Mouse (Mus musculus) left cerebral cortex, postnatal 36 days (tissue): Measurements from ENCODE around the gene Itgb7. TPM values are rescaled to one million over a fixed set of nuclear protein-coding genes. Genes with fewer than 3 reads are reported as not detected.
"Not testable (repeated sequence)": the region's sequence is repeated elsewhere in the genome, so short reads cannot be mapped to it uniquely, and the experiment has no call there.

Experiments
- DNase-seq, 2 experiments: peaks; one replicate each; pipeline ENCODE4 v3.0.0; 2021 to 2022; ENCODE audit warnings: low spot score in 2 of 2, mixed read lengths in 1 of 2
- intact Hi-C: fragments of 180-260 bp; cut with DNase I; formaldehyde crosslinking; loops from one replicate; pipeline ENCODE4 v1.15.1; 2025
- total RNA-seq, 2 experiments: library from RNA; stranded (reverse); gene quantifications; 2 replicates each; pipeline ENCODE4 v1.2.3; 2021

Itgb7 gene
- total RNA-seq, 2 experiments from 2014 or later, result 1.1 to 1.5 TPM

GRCm38 (mm10) chr15:102233896-102234295, 2.2 kb upstream of the Itgb7 start:
- intact Hi-C loops, result no loop called here
- DNase-seq, result no peak

GRCm38 (mm10) chr15:102232764-102233163, 1.0 kb upstream of the Itgb7 start:
- intact Hi-C loops, result no loop called here
- no peak for DNase-seq

GRCm38 (mm10) chr15:102230408-102231321, 1.1 kb downstream of the Itgb7 start:
- no peak for DNase-seq
- intact Hi-C loops, result no loop called here

- not testable (repeated sequence) for DNase-seq
- intact Hi-C loops, result loop anchor here (2.0 kb wide), 1 partner anchor 47 kb away; no protein-coding TSS in a partner anchor
These were observed 6.1 kb downstream of the Itgb7 start for GRCm38 (mm10) chr15:102225619-102226018.

GRCm38 (mm10) chr15:102224992-102225617, 6.6 kb downstream of the Itgb7 start:
- intact Hi-C loops, result loop anchor here (2.0 kb wide), 1 partner anchor 46 kb away; no protein-coding TSS in a partner anchor
- no peak for DNase-seq

GRCm38 (mm10) chr15:102224186-102224991, 7.4 kb downstream of the Itgb7 start:
- DNase-seq, result peak; percentile 78 to 81
- intact Hi-C loops, result loop anchor here (2.0 kb wide), 1 partner anchor 46 kb away; no protein-coding TSS in a partner anchor

GRCm38 (mm10) chr15:102222386-102222785, 9.4 kb downstream of the Itgb7 start:
- no peak for DNase-seq
- intact Hi-C loops, result no loop called here

- intact Hi-C loops, result no loop called here
- DNase-seq, result no peak
These were observed 14.4 kb downstream of the Itgb7 start for GRCm38 (mm10) chr15:102217325-102217724.

- DNase-seq, result no peak
- intact Hi-C loops, result no loop called here
These were observed 15.1 kb downstream of the Itgb7 start for GRCm38 (mm10) chr15:102216459-102217228.

- no peak for DNase-seq
- intact Hi-C loops, result no loop called here
These were observed 16.1 kb downstream of the Itgb7 start for GRCm38 (mm10) chr15:102215624-102216023.

GRCm38 (mm10) chr15:102214132-102214531, 17.6 kb downstream of the Itgb7 start:
- intact Hi-C loops, result no loop called here
- DNase-seq, result no peak

- intact Hi-C loops, result no loop called here
- DNase-seq, result no peak
These were observed 19.8 kb downstream of the Itgb7 start for GRCm38 (mm10) chr15:102211895-102212294.

GRCm38 (mm10) chr15:102210816-102211215, 20.9 kb downstream of the Itgb7 start:
- intact Hi-C loops, result no loop called here
- no peak for DNase-seq

- no peak for DNase-seq
- intact Hi-C loops, result no loop called here
These were observed 22.6 kb downstream of the Itgb7 start for GRCm38 (mm10) chr15:102209114-102209513.

GRCm38 (mm10) chr15:102208092-102208561, 23.6 kb downstream of the Itgb7 start:
- intact Hi-C loops, result no loop called here
- DNase-seq, result no peak

GRCm38 (mm10) chr15:102207351-102207750, 24.4 kb downstream of the Itgb7 start:
- intact Hi-C loops, result no loop called here
- DNase-seq, result no peak

GRCm38 (mm10) chr15:102205779-102206178, 26.0 kb downstream of the Itgb7 start:
- intact Hi-C loops, result no loop called here

GRCm38 (mm10) chr15:102204674-102205505, 26.9 kb downstream of the Itgb7 start, which contains the start of gene Csad:
Gene Csad (minus strand): TSS chr15:102204724.
- no peak for DNase-seq
- intact Hi-C loops, result no loop called here

More at GRCm38 (mm10) chr15:102205779-102206178, 26.0 kb downstream of the Itgb7 start:
- DNase-seq, result peak in 1 of 2 experiments; percentile 41
